Mouse (Mus musculus) limb, embryonic 13.5 days (tissue): Measurements from ENCODE around the gene Fcgr1. TPM values are rescaled to one million over a fixed set of nuclear protein-coding genes. Genes with fewer than 3 reads are reported as not detected.
A peak's percentile ranks its signal among the peaks of the same experiment; 100 is the strongest.
"Not testable (repeated sequence)": the region's sequence is repeated elsewhere in the genome, so short reads cannot be mapped to it uniquely, and the experiment has no call there.

Experiments used
- ATAC-seq: fragments of 200-750 bp; cut with Nextera tagmentation; 2 replicates; pipeline ENCODE4 v1.8.0; 2017; ENCODE audit warnings: low read depth, moderate number of reproducible peaks, moderate TSS enrichment; ENCODE audit not compliant: low FRiP score
- H3K27ac ChIP-seq: fragments of 300-500 bp; sonication (generic); 2 replicates; pipeline ENCODE4 v1.5.1; 2015; ENCODE audit warnings: inconsistent platforms, mild to moderate bottlenecking, moderate library complexity
- H3K27me3 ChIP-seq: fragments of 300-500 bp; sonication (generic); 2 replicates; pipeline ENCODE4 v1.6.1; 2015; ENCODE audit warnings: mild to moderate bottlenecking, inconsistent platforms
- H3K36me3 ChIP-seq: fragments of 300-500 bp; sonication (generic); 2 replicates; pipeline ENCODE4 v1.6.1; 2015; ENCODE audit warnings: inconsistent platforms, mild to moderate bottlenecking, moderate library complexity
- H3K4me1 ChIP-seq: fragments of 300-500 bp; sonication (generic); 2 replicates; pipeline ENCODE4 v1.6.1; 2015; ENCODE audit warnings: inconsistent platforms
- H3K4me2 ChIP-seq: fragments of 300-500 bp; sonication (generic); replicated peaks from 2 replicates; pipeline ENCODE4 v1.6.1; 2015; ENCODE audit warnings: inconsistent platforms, mild to moderate bottlenecking, moderate library complexity
- H3K4me3 ChIP-seq: fragments of 300-500 bp; sonication (generic); 2 replicates; pipeline ENCODE4 v1.5.1; 2015; ENCODE audit warnings: moderate library complexity, mild to moderate bottlenecking, inconsistent platforms
- H3K9ac ChIP-seq: fragments of 300-500 bp; sonication (generic); 2 replicates; pipeline ENCODE4 v1.6.1; 2015; ENCODE audit warnings: mild to moderate bottlenecking, inconsistent platforms
- H3K9me3 ChIP-seq: fragments of 300-500 bp; sonication (generic); 2 replicates; pipeline ENCODE4 v1.6.1; 2016; ENCODE audit warnings: inconsistent platforms
- WGBS: fragments of 180-500 bp; shearing (Covaris S2); methylation state at CpG from one replicate; pipeline ENCODE4 v1.1.7; 2015; 5-methylcytosine and 5-hydroxymethylcytosine counted together
- polyA plus RNA-seq: library from polyadenylated mRNA; unstranded; fragments of >200 nt; fragmentation: Nextera tagmentation; extraction: Ambion mirVana; gene quantifications from 2 replicates; pipeline ENCODE4 v1.2.1, GENCODE M21; 2015

Fcgr1 gene
- polyA plus RNA-seq, 1 experiment from 2014 or later = 1.7 TPM

- no peaks in the 10 kb centered on the region for H3K36me3 ChIP-seq
- no peak for ATAC-seq
- H3K27ac ChIP-seq = peak overlapping the region; percentile 99
- peak overlapping the region; percentile 66 for H3K4me2 ChIP-seq
- peak overlapping the region; percentile 83 for H3K9ac ChIP-seq
- H3K4me3 ChIP-seq = peak overlapping the region; percentile 53
- H3K4me1 ChIP-seq = peaks cover 36% of the 10 kb centered on the region
- no peaks in the 10 kb centered on the region for H3K9me3 ChIP-seq
- 81% methylated on average over 7 of the region's 7 CpGs for WGBS
- H3K27me3 ChIP-seq = no peaks in the 10 kb centered on the region
These were observed 49.7 kb downstream of the Fcgr1 start for GRCm38 (mm10) chr3:96243921-96244572.

DNA sequence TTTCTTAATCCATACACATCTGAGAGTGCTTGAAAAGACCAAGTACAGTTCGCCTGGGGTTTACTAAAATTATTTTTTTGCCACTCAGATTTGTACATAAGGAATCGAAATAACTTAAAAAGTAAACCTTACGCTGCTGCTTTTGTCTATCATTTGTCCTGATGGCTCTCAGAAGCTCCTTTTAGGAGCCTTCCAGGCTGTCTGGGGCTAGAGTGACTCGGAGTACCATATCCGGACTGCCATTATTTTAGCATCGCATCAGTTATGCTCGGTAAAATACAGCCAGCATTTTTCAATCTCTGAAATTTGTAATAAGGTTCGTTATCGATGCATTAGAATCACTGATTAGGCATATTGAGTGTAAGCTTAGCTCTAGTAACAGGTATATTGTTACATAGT is 53.0 kb downstream of the Fcgr1 start:
- H3K9me3 ChIP-seq = no peaks in the 10 kb centered on the region
- H3K4me2 ChIP-seq = peak overlapping the region; percentile 52
- no peaks in the 10 kb centered on the region for H3K27me3 ChIP-seq
- H3K36me3 ChIP-seq = no peaks in the 10 kb centered on the region
- 82% methylated on average over 9 of the region's 9 CpGs for WGBS
- peak overlapping the region; percentile 61 for H3K9ac ChIP-seq
- H3K4me3 ChIP-seq = peak overlapping the region; percentile 28
- peaks cover 36% of the 10 kb centered on the region for H3K4me1 ChIP-seq
- peak overlapping the region; percentile 85 for H3K27ac ChIP-seq
- no peak for ATAC-seq

DNA sequence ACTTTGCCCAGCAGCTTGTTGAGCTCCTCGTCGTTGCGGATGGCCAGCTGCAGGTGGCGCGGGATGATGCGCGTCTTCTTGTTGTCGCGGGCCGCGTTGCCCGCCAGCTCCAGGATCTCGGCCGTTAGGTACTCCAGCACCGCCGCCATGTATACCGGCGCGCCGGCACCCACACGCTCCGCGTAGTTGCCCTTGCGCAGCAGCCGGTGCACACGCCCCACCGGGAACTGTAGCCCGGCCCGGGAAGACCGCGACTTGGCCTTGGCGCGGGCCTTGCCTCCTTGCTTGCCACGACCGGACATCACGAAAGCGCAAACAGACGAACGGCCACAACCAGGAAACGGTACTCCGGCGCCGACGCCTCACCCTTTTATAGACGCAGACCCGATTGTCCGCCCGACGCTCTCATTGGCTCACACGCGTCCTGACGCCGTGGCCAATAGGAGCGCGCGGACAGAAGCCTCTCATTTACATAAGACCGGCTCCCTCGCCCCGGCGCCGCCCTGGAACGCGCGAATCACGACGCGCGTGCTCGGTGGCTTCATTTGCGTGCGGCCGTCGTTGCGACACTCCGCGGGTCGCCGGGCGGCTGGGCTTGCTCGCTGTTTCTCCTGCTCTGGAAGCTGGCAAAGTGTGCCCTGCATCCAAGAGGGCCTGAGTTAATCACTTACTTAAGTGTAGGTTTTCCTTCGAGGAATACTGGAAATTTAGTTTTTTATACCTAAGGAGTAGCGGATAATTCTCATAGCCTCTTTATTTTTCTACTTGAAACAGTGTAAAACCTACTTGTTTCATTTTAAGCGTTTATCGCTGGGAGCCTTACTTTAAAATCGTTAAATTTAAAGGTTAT is 53.6 kb downstream of the Fcgr1 start, which contains the start of gene Hist2h2aa2:
TSS of gene Hist2h2aa2 (minus strand) at position 328 of the 850 bp plus-strand sequence.
- H3K4me3 ChIP-seq = peak within 1 kb of the TSS; percentile 39
- not testable (repeated sequence) for H3K36me3 ChIP-seq, H3K9me3 ChIP-seq, H3K27me3 ChIP-seq
- peak within 1 kb of the TSS; percentile 85 for H3K27ac ChIP-seq
- H3K4me1 ChIP-seq = peaks cover 36% of the 10 kb centered on the region
- H3K9ac ChIP-seq = peak within 1 kb of the TSS; percentile 61
- 3% methylated on average over 42 of the region's 85 CpGs for WGBS
- peak within 1 kb of the TSS; percentile 52 for H3K4me2 ChIP-seq
- peak; percentile 87 for ATAC-seq

DNA sequence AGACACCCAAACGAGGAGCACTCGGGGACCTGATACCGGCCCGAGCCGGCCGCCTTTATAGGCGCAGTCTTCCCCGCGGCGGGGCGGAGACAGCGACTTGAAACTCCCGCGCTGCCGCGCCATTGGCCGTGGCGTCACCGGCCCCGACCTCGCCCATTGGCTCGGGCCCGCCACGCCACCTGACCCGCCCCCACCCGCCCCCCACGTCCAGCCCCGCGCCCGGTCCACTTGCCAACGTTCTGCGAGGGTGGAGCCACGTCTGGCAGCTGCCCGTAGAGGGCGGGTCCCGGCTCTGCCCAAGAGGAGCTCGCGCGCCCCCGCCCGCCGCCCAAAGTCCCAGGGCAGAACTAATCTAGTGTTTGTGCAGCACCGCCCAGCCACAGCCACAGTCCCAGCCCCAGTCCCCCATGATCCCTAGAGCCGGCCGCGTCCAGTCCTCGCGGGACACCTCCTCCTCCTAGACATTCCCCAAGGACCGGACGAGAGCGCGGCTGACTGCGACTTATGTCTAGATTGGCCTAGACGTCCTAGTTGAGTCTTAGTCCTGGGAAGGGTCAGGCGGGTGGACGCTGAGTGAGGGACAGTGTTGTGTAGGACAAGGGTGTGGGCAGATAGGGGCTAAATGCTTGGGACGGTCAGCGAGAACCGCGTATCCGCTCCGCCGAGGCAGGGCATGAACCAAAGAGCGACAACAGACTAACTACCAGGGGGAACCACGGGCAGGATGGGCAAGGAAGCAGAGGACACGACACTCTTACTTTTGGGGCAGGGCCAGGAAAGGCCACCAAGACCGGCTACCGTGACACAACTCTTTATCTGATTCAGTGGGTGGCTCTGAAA is 54.6 kb downstream of the Fcgr1 start, which contains the start of gene Hist2h3c2:
TSS of gene Hist2h3c2 (minus strand) at position 174 of the 840 bp plus-strand sequence.
- peaks cover 30% of the 10 kb centered on the region for H3K4me1 ChIP-seq
- H3K9me3 ChIP-seq, H3K36me3 ChIP-seq, H3K27me3 ChIP-seq: not testable (repeated sequence)
- WGBS = under 1% methylated on average over 17 of the region's 68 CpGs
- H3K9ac ChIP-seq = peak within 1 kb of the TSS; percentile 75
- peak within 1 kb of the TSS; percentile 49 for H3K4me3 ChIP-seq
- peak within 1 kb of the TSS; percentile 81 for H3K27ac ChIP-seq
- ATAC-seq = peak; percentile 89
- peak within 1 kb of the TSS; percentile 67 for H3K4me2 ChIP-seq

- Histone ChIP-seq H3K4me3 (peak overlapping the region; percentile 49), H3K27ac (peak overlapping the region; percentile 81), H3K4me2 (peak overlapping the region; percentile 67), H3K36me3 (no peaks in the 10 kb centered on the region), H3K4me1 (peaks cover 24% of the 10 kb centered on the region), H3K9ac (peak overlapping the region; percentile 75), H3K27me3 (no peaks in the 10 kb centered on the region), H3K9me3 (no peaks in the 10 kb centered on the region)
- WGBS = under 1% methylated on average over 12 of the region's 12 CpGs
- ATAC-seq = no peak
These were observed 55.8 kb downstream of the Fcgr1 start for GRCm38 (mm10) chr3:96237904-96238511.

- Histone ChIP-seq H3K4me1 (peaks cover 24% of the 10 kb centered on the region), H3K4me2 (peak overlapping the region; percentile 67), H3K4me3 (peak overlapping the region; percentile 49), H3K27ac (peak overlapping the region; percentile 79), H3K9me3 (no peaks in the 10 kb centered on the region), H3K9ac (peak overlapping the region; percentile 75), H3K27me3 (no peaks in the 10 kb centered on the region), H3K36me3 (no peaks in the 10 kb centered on the region)
- no peak for ATAC-seq
- 21% methylated on average over 7 of the region's 7 CpGs for WGBS
These were observed 56.4 kb downstream of the Fcgr1 start for GRCm38 (mm10) chr3:96237335-96237903.

GRCm38 (mm10) chr3:96236834-96237334 is 56.9 kb downstream of the Fcgr1 start:
- no peaks in the 10 kb centered on the region for H3K9me3 ChIP-seq
- peak overlapping the region; percentile 79; the same call in 1 of the 2 replicates for H3K27ac ChIP-seq
- H3K9ac ChIP-seq = peak overlapping the region; percentile 75
- no peak for ATAC-seq
- peak overlapping the region; percentile 67 for H3K4me2 ChIP-seq
- H3K27me3 ChIP-seq = no peaks in the 10 kb centered on the region
- peak overlapping the region; percentile 49 for H3K4me3 ChIP-seq
- H3K36me3 ChIP-seq = no peaks in the 10 kb centered on the region
- H3K4me1 ChIP-seq = peaks cover 24% of the 10 kb centered on the region
- 78% methylated on average over 4 of the region's 4 CpGs for WGBS

- Histone ChIP-seq H3K9me3 (no peaks in the 10 kb centered on the region), H3K4me3 (no peak overlapping the region), H3K4me2 (no peak overlapping the region), H3K36me3 (no peaks in the 10 kb centered on the region), H3K4me1 (peaks cover 21% of the 10 kb centered on the region), H3K9ac (no peak overlapping the region), H3K27me3 (no peaks in the 10 kb centered on the region), H3K27ac (no peak overlapping the region)
- 55% methylated on average over 3 of the region's 3 CpGs for WGBS
- no peak for ATAC-seq
These were observed 57.9 kb downstream of the Fcgr1 start for GRCm38 (mm10) chr3:96235836-96236235.

- peaks cover 19% of the 10 kb centered on the region for H3K4me1 ChIP-seq
- H3K9ac ChIP-seq = no peak overlapping the region
- 76% methylated on average over 2 of the region's 2 CpGs for WGBS
- H3K9me3 ChIP-seq = no peaks in the 10 kb centered on the region
- H3K36me3 ChIP-seq = no peaks in the 10 kb centered on the region
- ATAC-seq = no peak
- H3K27ac ChIP-seq = no peak overlapping the region
- H3K27me3 ChIP-seq = no peaks in the 10 kb centered on the region
- H3K4me3 ChIP-seq = no peak overlapping the region
- no peak overlapping the region for H3K4me2 ChIP-seq
These were observed 58.9 kb downstream of the Fcgr1 start for GRCm38 (mm10) chr3:96234914-96235313.
